Mouse (Mus musculus) retina, adult 2 months (tissue): ENCODE measurements at regions not wholly inside any gene's neighbourhood (a gene's known extent, or its start where the extent isn't known, plus 50 kb on each side); places are given as distances from the start of the nearest gene placed in this dataset.

ENCODE experiments used
- DNase-seq: peaks from one replicate; pipeline ENCODE4 v3.0.0-alpha.2; 2012; ENCODE audit warnings: low read depth, low spot score

GRCm38 (mm10) chr11:44156490-44157345 lies 243.1 kb upstream of the Il12b start:
- no peak for DNase-seq

DNA sequence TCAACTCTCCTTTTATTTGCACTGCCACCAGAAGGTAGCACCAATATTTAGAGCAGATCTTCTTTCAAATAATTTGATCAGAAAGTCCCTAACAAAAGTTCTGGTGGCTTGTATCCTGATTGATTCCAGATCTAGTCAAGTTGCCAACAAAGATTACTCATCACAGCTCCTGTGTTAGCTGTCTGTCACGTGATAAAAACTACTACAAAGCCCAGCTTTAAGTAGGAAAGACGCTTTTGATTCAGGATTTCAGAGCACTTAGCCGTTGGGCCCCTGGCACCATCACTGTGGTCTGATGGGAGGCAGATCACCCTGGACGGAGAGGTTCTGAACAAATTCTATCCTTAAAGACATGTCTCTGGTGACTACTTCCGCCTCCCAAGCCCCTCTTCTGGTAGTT lies 241.6 kb upstream of the Il12b start:
- DNase-seq = no peak

- DNase-seq = no peak
Observed at GRCm38 (mm10) chr11:44161734-44162418, 238.0 kb upstream of the Il12b start.

- no peak for DNase-seq
Observed at GRCm38 (mm10) chr11:44163049-44163448, 236.8 kb upstream of the Il12b start.

- DNase-seq = no peak
Observed at GRCm38 (mm10) chr11:44163748-44164147, 236.1 kb upstream of the Il12b start.

DNA sequence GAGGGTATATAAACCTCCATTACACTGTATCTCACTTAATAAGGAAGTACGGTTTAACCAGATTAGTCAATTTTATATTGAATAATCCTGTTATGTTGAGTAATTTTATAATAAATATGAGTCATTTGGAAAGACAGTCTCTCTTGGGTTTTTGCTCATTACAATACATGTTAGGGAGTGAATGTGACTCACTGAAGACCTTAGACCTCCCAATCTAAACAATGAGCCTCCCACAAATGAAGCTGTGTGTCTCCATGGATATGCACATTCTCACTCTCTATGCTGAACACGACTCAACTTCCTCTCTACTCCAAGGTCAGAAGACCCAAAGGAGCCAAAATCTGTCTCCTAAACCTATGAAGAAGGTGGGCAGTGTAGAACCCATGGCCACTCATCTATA lies 235.7 kb upstream of the Il12b start:
- DNase-seq = no peak

DNA sequence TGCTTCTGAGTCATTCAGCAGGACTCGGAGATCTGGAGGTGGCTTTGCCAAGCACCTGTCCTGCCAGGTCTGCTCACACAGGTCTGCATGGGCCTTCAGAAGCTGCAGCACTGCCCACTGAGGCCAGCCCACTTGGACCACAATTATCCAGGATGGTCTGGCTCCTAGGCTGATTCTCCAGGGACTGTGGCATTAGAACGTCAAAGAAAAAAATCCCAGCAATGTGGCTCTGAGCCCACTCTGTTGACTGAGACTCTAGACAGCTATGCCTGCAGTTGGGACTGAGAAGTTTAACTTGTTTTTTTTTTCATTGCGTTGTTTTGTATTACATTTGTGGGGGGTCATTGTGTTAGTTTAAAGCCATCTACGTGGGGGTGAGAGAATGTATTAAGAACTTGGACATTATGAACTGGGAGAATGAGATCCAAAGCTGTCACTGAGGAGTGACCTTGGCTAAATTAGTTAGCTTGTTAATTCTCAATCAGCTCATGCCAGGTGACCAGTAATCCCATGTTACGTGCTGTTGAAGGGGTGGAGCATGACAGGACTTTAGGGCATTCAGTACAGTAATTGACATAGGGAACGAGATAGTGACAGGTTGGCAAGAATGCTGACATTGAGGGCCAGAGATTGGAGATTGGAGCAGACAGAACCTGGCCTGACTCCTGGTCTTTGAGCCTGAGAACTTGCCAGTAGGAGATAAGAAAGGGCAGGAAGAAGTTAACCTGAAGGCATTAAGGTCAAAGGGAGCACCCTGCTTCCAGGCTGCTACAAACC lies 232.0 kb upstream of the Il12b start:
- DNase-seq = no peak

- no peak for DNase-seq
Observed at GRCm38 (mm10) chr11:44172478-44172877, 227.4 kb upstream of the Il12b start.

- no peak for DNase-seq
Observed at GRCm38 (mm10) chr11:44173196-44173595, 226.7 kb upstream of the Il12b start.

GRCm38 (mm10) chr11:44174548-44174947 lies 225.3 kb upstream of the Il12b start:
- no peak for DNase-seq

DNA sequence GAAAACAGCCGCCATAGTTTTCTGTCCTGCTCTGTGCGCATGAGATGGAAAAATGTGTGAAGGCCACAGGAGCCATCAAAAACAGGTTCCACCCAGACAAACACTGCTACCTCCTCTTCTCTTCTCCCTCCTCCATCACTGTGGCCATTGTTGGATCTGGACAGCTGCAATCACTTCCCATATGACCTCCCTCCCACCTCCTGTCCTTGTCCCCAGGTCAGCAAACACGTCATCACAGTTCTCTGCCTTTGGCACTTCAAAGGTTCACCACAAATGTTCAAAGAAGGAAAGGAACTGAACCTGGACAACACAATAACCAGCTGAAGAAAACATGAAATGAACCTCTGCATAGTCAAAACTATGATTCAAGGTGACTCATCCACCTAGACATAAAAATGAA lies 220.2 kb upstream of the Il12b start:
- no peak for DNase-seq

GRCm38 (mm10) chr11:44183823-44184222 lies 216.0 kb upstream of the Il12b start:
- no peak for DNase-seq

GRCm38 (mm10) chr11:44185218-44185890 lies 214.5 kb upstream of the Il12b start:
- DNase-seq = no peak

DNA sequence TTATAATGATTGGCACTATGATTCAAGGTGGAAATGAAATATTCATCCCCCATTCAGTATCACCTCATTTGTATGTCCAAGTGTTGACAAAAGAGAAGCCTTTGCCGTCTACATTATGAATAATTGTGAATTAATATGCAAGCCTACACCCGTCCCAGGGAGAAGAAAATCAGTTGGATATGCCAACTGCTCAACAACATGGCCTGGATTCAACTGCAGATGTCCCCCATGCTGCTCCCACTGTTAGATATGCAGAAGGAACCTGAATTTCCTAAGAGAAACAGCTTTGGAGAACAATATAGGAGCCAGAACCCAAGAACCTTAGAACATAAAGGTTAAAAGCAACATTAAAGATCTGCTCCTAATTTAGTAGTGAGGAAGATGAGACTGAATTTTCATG lies 211.7 kb upstream of the Il12b start:
- no peak for DNase-seq

- no peak for DNase-seq
Observed at GRCm38 (mm10) chr11:44193806-44194205, 206.1 kb upstream of the Il12b start.

DNA sequence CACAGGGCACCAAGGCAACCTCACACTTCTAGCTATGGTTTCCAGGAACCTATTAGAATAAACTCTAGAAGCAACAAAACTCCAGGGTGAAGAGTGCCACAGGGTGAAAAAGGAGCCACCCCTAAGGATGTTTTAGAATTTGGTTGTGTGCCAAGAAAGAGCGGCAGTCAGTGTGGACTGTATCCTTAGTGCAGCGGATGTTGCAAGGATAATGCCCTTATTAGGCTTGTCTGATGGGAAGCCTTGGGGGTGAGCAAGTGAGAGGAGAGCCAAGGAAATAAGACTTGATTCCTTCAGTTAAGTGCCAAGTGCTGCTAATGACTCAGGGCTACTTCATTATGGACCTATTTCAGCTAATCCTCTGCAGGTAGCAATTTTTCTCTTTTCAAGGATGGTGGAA lies 197.1 kb upstream of the Il12b start:
- no peak for DNase-seq

GRCm38 (mm10) chr11:44204384-44204783 lies 195.5 kb upstream of the Il12b start:
- DNase-seq = no peak

GRCm38 (mm10) chr11:44206866-44207265 lies 193.0 kb upstream of the Il12b start:
- no peak for DNase-seq

DNA sequence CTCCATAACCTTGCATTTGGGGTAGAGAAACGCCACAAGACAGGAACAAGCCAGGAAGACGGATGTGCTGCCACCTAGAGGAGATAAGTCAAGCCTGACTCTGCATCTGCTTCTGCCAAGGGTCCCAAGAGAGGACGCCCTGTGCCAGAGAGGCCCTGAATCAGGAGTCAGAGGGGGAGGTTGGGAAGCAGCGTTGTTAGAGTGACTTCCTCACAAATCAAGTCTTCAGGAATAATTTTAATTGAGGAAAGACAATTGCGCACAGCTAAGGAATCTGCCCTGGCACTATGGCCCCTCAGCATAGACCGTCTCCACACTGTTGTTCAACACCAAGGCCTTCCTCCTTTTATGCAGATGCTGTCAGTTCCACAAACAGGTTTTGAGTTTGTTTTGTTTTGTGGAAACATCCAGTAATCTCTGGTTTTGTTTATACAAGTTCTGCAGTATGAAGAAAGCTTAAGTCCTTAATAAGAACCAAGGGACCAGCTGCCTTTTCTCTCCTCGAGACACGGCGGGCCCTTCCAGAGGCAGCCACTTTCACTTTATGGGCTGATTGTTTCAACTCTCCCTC lies 187.9 kb upstream of the Il12b start:
- DNase-seq = peak; percentile 4

DNA sequence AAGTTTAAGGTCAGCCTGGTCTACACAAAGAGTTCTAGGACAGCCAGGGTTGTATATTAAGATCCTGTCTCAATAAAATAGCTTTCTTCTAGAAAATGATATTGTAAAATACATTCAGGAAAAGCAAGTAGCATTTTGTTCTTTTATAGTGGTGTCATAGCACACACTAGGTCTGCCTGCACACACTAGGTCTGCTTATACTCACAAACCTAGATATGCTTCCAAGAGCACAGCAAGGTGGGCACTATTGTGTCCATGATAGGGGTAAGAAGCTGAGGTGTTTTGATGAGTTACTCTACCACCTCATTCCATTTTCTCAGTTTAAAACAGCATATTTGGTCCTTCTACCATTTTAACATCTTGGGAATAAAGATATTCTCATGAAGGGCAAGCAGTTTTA lies 185.8 kb upstream of the Il12b start:
- DNase-seq = no peak

GRCm38 (mm10) chr11:44216346-44216745 lies 183.5 kb upstream of the Il12b start:
- no peak for DNase-seq
